Mouse (Mus musculus) B cell, adult 2 months (primary cell): Measurements from ENCODE around the gene Fam189a2.

Experiments
- DNase-seq, 2 experiments: peaks; one replicate each; pipeline ENCODE4 v3.0.0; 2022

Fam189a2 gene

DNA sequence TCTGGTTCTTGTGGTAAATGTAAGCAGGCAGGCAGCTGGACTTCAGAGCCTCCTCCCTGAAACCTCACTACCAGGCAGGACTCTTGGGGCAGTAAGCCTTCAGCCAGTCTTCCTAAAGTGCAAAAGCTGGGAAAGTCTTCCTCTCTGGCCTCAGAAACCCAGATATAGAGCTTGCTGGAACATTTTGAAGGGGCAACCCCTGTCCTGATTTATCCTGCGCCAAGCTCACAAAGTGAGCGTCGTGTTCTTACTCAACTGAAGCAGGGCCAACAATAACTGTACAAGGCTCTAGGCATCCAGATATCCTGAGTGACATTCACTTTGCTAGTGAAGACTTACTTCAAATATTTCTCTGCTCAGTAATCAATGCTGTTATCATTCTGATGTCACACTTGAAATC lies 60.4 kb downstream of the Fam189a2 start:
- DNase-seq: no peak

DNA sequence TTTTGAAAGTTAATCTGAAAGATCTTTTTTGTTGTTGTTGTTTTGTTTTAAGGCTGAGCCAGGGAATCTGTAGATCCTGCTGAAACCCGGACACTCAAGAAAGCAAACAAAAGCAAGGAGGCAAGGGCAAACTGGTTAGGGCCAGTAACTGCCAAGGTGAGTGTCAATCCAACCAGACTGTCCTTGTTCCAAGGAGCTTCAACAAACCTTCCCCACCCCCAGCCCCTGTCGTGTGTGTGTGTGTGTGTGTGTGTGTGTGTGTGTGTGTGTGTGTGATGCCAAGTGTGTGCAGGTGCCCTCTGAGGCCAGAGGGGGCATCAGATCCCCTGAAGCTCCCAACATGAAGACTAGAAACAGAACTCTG lies 62.0 kb downstream of the Fam189a2 start:
- no peak for DNase-seq

DNA sequence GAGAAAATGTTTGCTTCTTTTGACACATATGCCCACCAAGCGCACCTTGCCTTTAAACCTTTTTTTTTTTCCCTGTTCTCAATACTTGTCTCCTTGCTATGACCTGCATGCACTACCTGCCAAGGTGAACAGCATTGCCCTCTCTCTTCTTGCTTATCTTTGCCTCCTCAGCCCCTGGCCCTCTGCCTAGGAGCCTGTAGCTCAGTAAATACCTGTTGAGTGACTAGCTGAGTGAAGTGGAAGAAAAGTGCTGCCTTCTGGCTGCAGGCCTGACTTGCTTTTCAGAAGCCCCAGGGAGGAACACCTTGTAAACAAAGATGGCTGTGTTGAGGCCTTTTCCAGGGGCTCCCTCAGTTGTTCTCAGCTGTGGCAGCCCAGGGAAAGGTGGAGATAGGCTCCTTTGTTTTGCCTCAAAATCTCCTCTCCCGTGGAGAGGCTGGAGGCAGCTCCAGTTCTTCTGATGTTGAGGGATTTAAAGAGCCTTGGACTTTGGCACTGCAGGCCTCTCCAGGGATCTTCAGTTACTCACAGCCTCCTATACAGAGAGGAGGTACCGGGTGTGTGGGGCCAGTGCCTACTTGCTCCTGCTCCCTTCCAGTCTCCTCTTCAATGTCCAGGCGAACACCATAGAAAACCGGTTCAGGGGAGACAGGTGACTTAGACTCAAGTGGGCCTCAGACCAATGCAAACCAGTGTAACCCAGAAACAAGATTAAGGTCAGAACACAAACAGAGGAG lies 62.5 kb downstream of the Fam189a2 start:
- DNase-seq: no peak

- DNase-seq: no peak
Observed at GRCm38 (mm10) chr19:23967156-23967555, 63.7 kb downstream of the Fam189a2 start.

- no peak for DNase-seq
Observed at GRCm38 (mm10) chr19:23966376-23966775, 64.4 kb downstream of the Fam189a2 start.

DNA sequence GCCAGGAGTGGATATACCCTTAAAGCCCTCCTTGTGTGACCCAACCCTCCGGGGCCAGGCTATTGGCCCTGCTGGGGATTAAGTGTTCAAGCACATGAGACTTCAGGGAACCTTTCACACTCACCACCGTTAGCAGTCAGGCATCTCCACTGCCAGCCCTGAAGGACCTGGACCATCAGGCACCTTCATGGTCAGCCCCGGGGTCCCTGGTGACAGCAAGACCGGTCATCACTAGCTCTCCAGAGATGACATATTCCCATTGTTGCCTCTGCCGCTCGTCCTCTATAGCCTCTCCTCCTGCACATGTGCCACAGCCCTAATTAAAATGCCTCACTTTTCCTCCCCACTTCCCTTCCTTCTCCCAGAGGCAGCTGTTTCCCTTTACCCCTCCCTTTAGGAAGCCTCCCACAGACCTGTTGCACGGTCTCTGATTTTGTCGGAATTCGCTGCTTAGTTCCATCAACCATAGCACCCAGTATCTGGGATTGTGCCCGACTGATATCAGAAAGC lies 66.4 kb downstream of the Fam189a2 start:
- no peak for DNase-seq

- peak; percentile 62 to 63 for DNase-seq
Observed at GRCm38 (mm10) chr19:23961516-23961915, 69.3 kb downstream of the Fam189a2 start.

GRCm38 (mm10) chr19:23960831-23961447 lies 69.9 kb downstream of the Fam189a2 start:
- no peak for DNase-seq

DNA sequence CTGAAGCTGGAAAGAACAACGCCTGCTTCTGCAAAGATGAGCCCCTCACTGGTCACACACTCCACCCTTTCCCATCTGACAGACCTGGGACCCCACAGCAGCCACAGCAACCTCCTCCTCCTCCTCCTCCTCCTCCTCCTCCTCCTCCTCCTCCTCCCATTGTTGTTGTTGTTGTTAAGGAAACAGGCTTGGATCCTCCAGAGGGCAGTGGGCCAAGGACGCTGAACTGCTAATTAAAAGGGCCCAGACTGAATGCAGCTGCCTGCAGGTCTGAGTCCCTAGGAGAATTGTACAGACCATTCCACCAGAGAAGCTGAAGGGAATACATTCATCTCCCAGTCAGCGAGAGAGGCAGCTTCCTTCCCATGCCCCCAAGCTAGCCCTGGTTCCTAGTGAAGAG lies 70.5 kb downstream of the Fam189a2 start:
- no peak for DNase-seq

- no peak for DNase-seq
Observed at GRCm38 (mm10) chr19:23959870-23960269, 70.9 kb downstream of the Fam189a2 start.

GRCm38 (mm10) chr19:23958925-23959324 lies 71.9 kb downstream of the Fam189a2 start:
- no peak for DNase-seq

- no peak for DNase-seq
Observed at GRCm38 (mm10) chr19:23957563-23957962, 73.3 kb downstream of the Fam189a2 start.

DNA sequence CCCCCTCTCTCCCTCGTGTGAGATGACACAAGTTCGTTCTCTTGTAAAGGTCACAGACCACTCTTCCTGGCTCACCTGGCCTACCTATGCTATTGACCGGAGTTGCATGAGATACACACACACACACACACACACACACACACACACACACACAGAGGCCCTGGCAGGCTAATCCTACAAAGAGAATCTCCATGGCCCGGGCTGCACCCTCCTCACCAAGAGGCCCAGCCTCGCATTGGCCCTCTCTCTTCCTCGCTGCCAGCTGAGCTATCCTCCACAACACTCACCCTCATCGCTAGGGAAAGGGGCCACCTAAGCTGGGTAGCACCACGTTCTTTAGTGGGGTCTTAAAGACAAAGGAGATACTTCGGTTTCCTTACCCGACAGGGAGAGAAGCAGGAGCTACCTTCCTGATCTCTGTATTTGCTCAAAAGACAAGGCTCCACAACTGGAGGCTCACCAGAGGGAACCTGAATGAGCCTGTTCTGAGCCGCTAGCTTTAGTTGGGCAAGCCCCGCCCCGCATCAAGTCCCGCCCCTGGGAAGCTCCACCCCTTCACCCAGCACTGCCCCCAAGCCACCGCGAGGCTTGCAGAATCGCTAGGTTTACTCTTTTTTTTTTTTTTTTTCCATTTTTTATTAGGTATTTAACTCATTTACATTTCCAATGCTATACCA lies 74.4 kb downstream of the Fam189a2 start:
- DNase-seq: peak; percentile 19 to 21

GRCm38 (mm10) chr19:23955461-23955860 lies 75.4 kb downstream of the Fam189a2 start:
- DNase-seq: no peak

- DNase-seq: no peak
Observed at GRCm38 (mm10) chr19:23948301-23949000, 82.4 kb downstream of the Fam189a2 start.

- no peak for DNase-seq
Observed at GRCm38 (mm10) chr19:23947871-23948270, 82.9 kb downstream of the Fam189a2 start.

- no peak for DNase-seq
Observed at GRCm38 (mm10) chr19:23946751-23947150, 84.1 kb downstream of the Fam189a2 start.

DNA sequence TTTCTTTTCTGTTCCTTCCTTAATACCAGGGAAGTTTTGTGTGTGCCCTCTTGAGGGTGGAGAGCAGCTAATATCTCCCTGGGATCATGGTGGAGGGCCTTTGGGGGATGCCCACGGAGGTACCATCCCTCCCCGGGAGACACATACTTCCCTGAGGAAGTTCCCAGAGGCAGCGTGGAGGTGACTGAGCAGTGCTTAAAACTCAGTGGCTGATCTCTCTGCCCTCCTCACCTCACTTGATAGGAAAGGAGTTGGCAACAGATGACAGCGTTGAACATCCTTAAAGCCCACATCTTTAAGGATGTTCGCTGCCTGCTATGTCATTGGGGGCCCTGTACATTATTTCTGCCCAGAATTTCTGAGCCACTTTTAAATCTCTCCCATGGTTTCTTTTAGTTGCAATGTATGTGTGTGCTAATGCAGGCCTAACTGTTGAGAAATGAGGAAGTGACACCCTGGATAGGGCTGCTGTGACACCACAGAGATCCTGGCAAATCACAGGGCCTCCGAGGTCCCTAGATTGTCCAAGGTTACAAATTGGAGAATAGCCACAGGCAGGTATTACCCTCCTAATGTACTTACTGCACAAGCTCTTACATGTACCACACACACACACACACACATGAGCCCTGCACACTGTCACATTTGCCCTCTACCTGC lies 84.7 kb downstream of the Fam189a2 start:
- no peak for DNase-seq

GRCm38 (mm10) chr19:23942886-23943285 lies 87.9 kb downstream of the Fam189a2 start:
- no peak for DNase-seq

- no peak for DNase-seq
Observed at GRCm38 (mm10) chr19:23941422-23941949, 89.3 kb downstream of the Fam189a2 start.

DNA sequence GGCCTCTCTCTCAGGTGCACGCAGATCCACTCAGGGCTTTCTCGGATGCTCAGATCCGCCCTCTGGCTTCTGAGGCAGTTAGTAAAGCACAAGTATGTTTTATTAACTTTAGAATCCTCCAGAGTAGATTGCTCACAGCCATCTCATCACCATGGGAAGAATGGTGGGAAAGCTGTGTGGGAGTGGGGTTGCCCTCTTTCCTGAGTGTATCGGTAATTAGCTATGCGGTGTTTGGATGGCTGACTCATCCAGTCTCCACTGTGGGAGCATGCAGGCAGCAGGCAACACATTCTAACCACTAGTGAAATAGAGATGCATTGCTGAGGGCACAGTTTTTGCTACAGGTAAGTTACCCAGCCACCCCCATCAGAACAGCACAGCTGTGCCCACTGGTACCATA lies 100.0 kb downstream of the Fam189a2 start:
- no peak for DNase-seq

- DNase-seq: no peak
Observed at GRCm38 (mm10) chr19:23925541-23925940, 105.3 kb downstream of the Fam189a2 start.
